Comparison of ENCODE assay signal across 12 mouse cellular contexts in genomic region chr5:131277227-131277626, GRCm38 (mm10). TPM values are rescaled to one million over a fixed set of nuclear protein-coding genes. Genes with fewer than 3 reads are reported as not detected.
DNase-seq lines count a peak whose midpoint lies in the region; ATAC-seq and TF ChIP-seq lines count a peak whose summit lies in the region.
"Had no signal": no experiment of that assay in that cellular context is flagged by ENCODE, and none has a peak within 500 bp of the region (broad histone marks: within the 10 kb centered on the region; RNA-seq: fewer than 3 reads in every experiment).

No protein-coding gene starts in this region.

- no peak for ATAC-seq in forebrain, postnatal 0 days
- no peak for ATAC-seq in lung, embryonic 14.5 days (ENCODE audit: insufficient read depth)

- H3K27me3 ChIP-seq in forebrain, postnatal 0 days (ENCODE audit: insufficient read depth, low read length) = no peaks in the 10 kb centered on the region
- no peaks in the 10 kb centered on the region for H3K27me3 ChIP-seq in forebrain, embryonic 10.5 days (ENCODE audit: poor library complexity, severe bottlenecking)
- no peaks in the 10 kb centered on the region for H3K27me3 ChIP-seq in lung, embryonic 14.5 days (ENCODE audit: insufficient read depth, low read length)
- H3K27me3 ChIP-seq: embryonic facial prominence, embryonic 15.5 days; stomach, embryonic 15.5 days had no signal

- no peak overlapping the region for H3K4me3 ChIP-seq in forebrain, postnatal 0 days (ENCODE audit: low read depth, low read length)
- H3K4me3 ChIP-seq in forebrain, embryonic 10.5 days = no peak overlapping the region
- no peak overlapping the region for H3K4me3 ChIP-seq in lung, embryonic 14.5 days (ENCODE audit: low read depth, low read length)
- no peak overlapping the region for H3K4me3 ChIP-seq in lung, adult 2 months (replicated peaks; ENCODE audit: extremely low read depth, low read depth, low read length)
- H3K4me3 ChIP-seq: embryonic facial prominence, embryonic 15.5 days; stomach, embryonic 15.5 days had no signal

- H3K4me2 ChIP-seq in forebrain, postnatal 0 days (ENCODE audit: low read depth) = no peak overlapping the region
- no peak overlapping the region for H3K4me2 ChIP-seq in lung, embryonic 14.5 days
- H3K4me2 ChIP-seq: embryonic facial prominence, embryonic 15.5 days; stomach, embryonic 15.5 days had no signal

- H3K27ac ChIP-seq in forebrain, postnatal 0 days (ENCODE audit: low read depth, low read length) = no peak overlapping the region
- no peak overlapping the region for H3K27ac ChIP-seq in forebrain, embryonic 10.5 days
- H3K27ac ChIP-seq in lung, embryonic 14.5 days (ENCODE audit: low read depth) = 0 out of 2 replicates have a peak overlapping the region, but pooled peaks have one; percentile 33
- H3K27ac ChIP-seq: embryonic facial prominence, embryonic 15.5 days; stomach, embryonic 15.5 days had no signal

- TF ChIP-seq CTCF in forebrain, postnatal 0 days (IDR thresholded peaks at IDR 0.05; ENCODE audit: low read depth) = no peak
- no peak for TF ChIP-seq CTCF in lung, embryonic 14.5 days (IDR thresholded peaks at IDR 0.05; ENCODE audit: low read depth)
- TF ChIP-seq CTCF in lung, adult 2 months (IDR thresholded peaks at IDR 0.05; ENCODE audit: insufficient read depth, low read length) = no peak

- 18% methylated on average over 7 of the region's 7 CpGs for WGBS in forebrain, postnatal 0 days
- WGBS in forebrain, embryonic 10.5 days = 95% methylated on average over 7 of the region's 7 CpGs
- 46% methylated on average over 7 of the region's 7 CpGs for WGBS in lung, embryonic 14.5 days
- WGBS in lung, adult 2 months = 49% methylated on average over 7 of the region's 7 CpGs

- H3K9me3 ChIP-seq in forebrain, postnatal 0 days (ENCODE audit: low read length) = no peaks in the 10 kb centered on the region
- no peaks in the 10 kb centered on the region for H3K9me3 ChIP-seq in forebrain, embryonic 10.5 days
- no peaks in the 10 kb centered on the region for H3K9me3 ChIP-seq in lung, embryonic 14.5 days (ENCODE audit: low read depth, low read length)
- H3K9me3 ChIP-seq: embryonic facial prominence, embryonic 15.5 days; stomach, embryonic 15.5 days had no signal

- DNase-seq in forebrain, postnatal 0 days = peak; percentile 50
- DNase-seq in forebrain, embryonic 10.5 days (ENCODE audit: extremely low spot score, low spot score) = no peak
- DNase-seq in lung, embryonic 14.5 days = peak; percentile 82
- no peak for DNase-seq in lung, adult 2 months
- peak; percentile 62 for DNase-seq in layer of hippocampus, postnatal 36 days
- peak; percentile 38 for DNase-seq in right cerebral cortex, postnatal 14 days
- DNase-seq in adipocyte (ENCODE audit: low spot score) = no peak
- no peak for DNase-seq in spleen, postnatal 10 days (ENCODE audit: low spot score in 2 of 2)
- DNase-seq: adrenal gland, adult 2 months; liver had no signal

- no peaks in the 10 kb centered on the region for H3K4me1 ChIP-seq in forebrain, postnatal 0 days (ENCODE audit: insufficient read depth)
- H3K4me1 ChIP-seq in forebrain, embryonic 10.5 days = no peaks in the 10 kb centered on the region
- no peaks in the 10 kb centered on the region for H3K4me1 ChIP-seq in lung, embryonic 14.5 days (ENCODE audit: insufficient read depth)
- no peaks in the 10 kb centered on the region for H3K4me1 ChIP-seq in lung, adult 2 months (ENCODE audit: control insufficient read depth, insufficient read depth, low read length)
- H3K4me1 ChIP-seq: stomach, embryonic 15.5 days had no signal

- no peaks in the 10 kb centered on the region for H3K36me3 ChIP-seq in forebrain, postnatal 0 days (ENCODE audit: insufficient read depth)
- H3K36me3 ChIP-seq in forebrain, embryonic 10.5 days (replicated peaks) = no peaks in the 10 kb centered on the region
- H3K36me3 ChIP-seq in lung, embryonic 14.5 days (ENCODE audit: insufficient read depth) = no peaks in the 10 kb centered on the region
- H3K36me3 ChIP-seq: embryonic facial prominence, embryonic 15.5 days; stomach, embryonic 15.5 days had no signal

- H3K9ac ChIP-seq in forebrain, postnatal 0 days = no peak overlapping the region
- no peak overlapping the region for H3K9ac ChIP-seq in lung, embryonic 14.5 days
- H3K9ac ChIP-seq: embryonic facial prominence, embryonic 15.5 days; stomach, embryonic 15.5 days had no signal

- TF ChIP-seq POLR2A in lung, adult 2 months (IDR thresholded peaks at IDR 0.05; ENCODE audit: borderline replicate concordance, extremely low read depth, low read depth, low read length) = no peak

RNA-seq across cellular contexts. Expression of gene Galnt17, which starts 31.1 kb away (rescaled TPM):
- 17.8 and 20.2 TPM in 2 replicates for total RNA-seq in forebrain, postnatal 0 days (2014; rRNA removed)
- polyA plus RNA-seq in forebrain, postnatal 0 days (2015; fragmentation: Nextera tagmentation; extraction: Ambion mirVana) = 2.6 and 5.2 TPM in 2 replicates
- 0.85 and 0.98 TPM in 2 replicates for polyA plus RNA-seq in forebrain, embryonic 10.5 days (2016; fragmentation: Nextera tagmentation; extraction: Ambion mirVana)
- polyA plus RNA-seq in lung, embryonic 14.5 days (2014; fragmentation: Nextera tagmentation; extraction: Ambion mirVana) = 0.89 and 1.2 TPM in 2 replicates
- polyA plus RNA-seq in lung, adult 2 months (2012; rRNA removed) = 1.6 and 2.5 TPM in 2 replicates
- total RNA-seq in layer of hippocampus, postnatal 36 days (2021) = 100 to 1,000 TPM; 120 to 127 TPM

Comparison
In these comparisons a context has a peak if more than half of its experiments do, and no peak if none do; other contexts are left out.
1. DNase-seq: peak in forebrain, postnatal 0 days (single experiment), lung, embryonic 14.5 days (single experiment), layer of hippocampus, postnatal 36 days (2 of 2) and right cerebral cortex, postnatal 14 days (single experiment); none in forebrain, embryonic 10.5 days (single experiment), lung, adult 2 months (single experiment), adipocyte (single experiment) and spleen, postnatal 10 days (0 of 2).